Mouse (Mus musculus) limb, embryonic 15.5 days (tissue): ENCODE data around the gene Fnbp1. TPM values are rescaled to one million over a fixed set of nuclear protein-coding genes. Genes with fewer than 3 reads are reported as not detected.
"Not testable (repeated sequence)": the region's sequence is repeated elsewhere in the genome, so short reads cannot be mapped to it uniquely, and the experiment has no call there.

Experiments
- ATAC-seq: fragments of 200-750 bp; cut with Nextera tagmentation; 2 replicates; pipeline ENCODE4 v1.8.0; 2017; ENCODE audit warnings: low read depth, moderate TSS enrichment; ENCODE audit not compliant: insufficient number of reproducible peaks, low FRiP score, low TSS enrichment
- H3K27ac ChIP-seq: fragments of 300-500 bp; sonication (generic); 2 replicates; pipeline ENCODE4 v1.5.1; 2015; ENCODE audit warnings: moderate library complexity, mild to moderate bottlenecking, inconsistent platforms
- H3K27me3 ChIP-seq: fragments of 300-500 bp; sonication (generic); 2 replicates; pipeline ENCODE4 v1.6.1; 2015; ENCODE audit warnings: inconsistent platforms
- H3K36me3 ChIP-seq: fragments of 300-500 bp; sonication (generic); 2 replicates; pipeline ENCODE4 v1.6.1; 2015; ENCODE audit warnings: inconsistent platforms
- H3K4me1 ChIP-seq: fragments of 300-500 bp; sonication (generic); 2 replicates; pipeline ENCODE4 v1.6.1; 2015; ENCODE audit warnings: inconsistent platforms
- H3K4me2 ChIP-seq: fragments of 300-500 bp; sonication (generic); 2 replicates; pipeline ENCODE4 v1.6.1; 2015; ENCODE audit warnings: mild to moderate bottlenecking, inconsistent platforms
- H3K4me3 ChIP-seq: fragments of 300-500 bp; sonication (generic); 2 replicates; pipeline ENCODE4 v1.5.1; 2015; ENCODE audit warnings: mild to moderate bottlenecking, inconsistent platforms
- H3K9ac ChIP-seq: fragments of 300-500 bp; sonication (generic); 2 replicates; pipeline ENCODE4 v1.6.1; 2015; ENCODE audit warnings: inconsistent platforms
- H3K9me3 ChIP-seq: fragments of 300-500 bp; sonication (generic); 2 replicates; pipeline ENCODE4 v1.6.1; 2016; ENCODE audit warnings: inconsistent platforms
- WGBS: fragments of 180-500 bp; shearing (Covaris S2); methylation state at CpG from one replicate; pipeline ENCODE4 v1.1.7; 2015; 5-methylcytosine and 5-hydroxymethylcytosine counted together
- polyA plus RNA-seq: library from polyadenylated mRNA; unstranded; fragments of >200 nt; fragmentation: Nextera tagmentation; extraction: Ambion mirVana; gene quantifications from 2 replicates; pipeline ENCODE4 v1.2.1, GENCODE M21; 2015

The Fnbp1 gene
- 27.1 and 27.5 TPM in 2 replicates for polyA plus RNA-seq

DNA sequence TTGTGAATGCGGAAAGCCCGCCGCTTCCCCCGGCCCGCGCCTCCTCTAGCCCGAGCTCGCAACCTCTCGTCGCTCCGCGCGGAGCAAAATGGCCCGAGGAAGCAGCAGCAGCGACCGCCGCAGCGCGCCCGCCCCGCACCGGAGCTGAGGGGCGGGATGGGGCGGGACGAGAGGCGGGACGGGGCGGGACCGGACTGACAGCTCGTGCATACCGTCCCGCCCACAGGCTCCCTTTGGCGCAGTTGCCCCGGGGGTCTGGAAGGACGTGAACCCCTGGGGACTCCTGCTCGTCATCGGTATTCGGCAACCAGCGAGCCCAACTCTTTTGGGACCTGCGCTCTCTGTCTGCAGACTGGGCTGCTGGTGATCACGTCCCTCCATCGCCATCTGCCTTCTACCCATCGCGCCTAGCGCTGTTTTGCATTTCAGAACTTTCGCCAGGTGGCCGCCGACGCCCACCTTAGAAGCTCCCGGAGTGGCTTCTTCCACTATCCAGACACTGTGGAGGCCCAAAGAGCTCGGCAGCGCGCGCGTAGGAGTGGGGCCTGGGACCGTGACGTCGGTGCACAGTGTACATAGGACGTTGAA lies at the start of gene Fnbp1:
Gene Fnbp1, minus strand, starts transcription at position 142 of the 588 bp plus-strand sequence.
- WGBS = under 1% methylated on average over 56 of the region's 59 CpGs
- H3K4me2 ChIP-seq = peak within 1 kb of the TSS; percentile 75
- H3K36me3 ChIP-seq = peaks cover 9% of the 10 kb centered on the region
- peak; percentile 87 for ATAC-seq
- no peaks in the 10 kb centered on the region for H3K9me3 ChIP-seq
- peak within 1 kb of the TSS; percentile 94 for H3K9ac ChIP-seq
- peak within 1 kb of the TSS; percentile 94 for H3K4me3 ChIP-seq
- H3K27me3 ChIP-seq = no peaks in the 10 kb centered on the region
- H3K27ac ChIP-seq = peak within 1 kb of the TSS; percentile 91
- H3K4me1 ChIP-seq = peaks cover 31% of the 10 kb centered on the region

- 80% methylated on average over 3 of the region's 3 CpGs for WGBS
- Histone ChIP-seq H3K9ac (no peak overlapping the region), H3K4me3 (no peak overlapping the region), H3K4me2 (no peak overlapping the region), H3K36me3 (peaks cover 92% of the 10 kb centered on the region), H3K9me3 (no peaks in the 10 kb centered on the region), H3K4me1 (no peaks in the 10 kb centered on the region), H3K27ac (no peak overlapping the region), H3K27me3 (no peaks in the 10 kb centered on the region)
- ATAC-seq = no peak
Observed at GRCm38 (mm10) chr2:31189654-31190053, 47.8 kb upstream of the Fnbp1 start.

GRCm38 (mm10) chr2:31188691-31189090 lies 46.9 kb upstream of the Fnbp1 start:
- 97% methylated on average over 1 of the region's 1 CpGs for WGBS
- H3K9me3 ChIP-seq = no peaks in the 10 kb centered on the region

DNA sequence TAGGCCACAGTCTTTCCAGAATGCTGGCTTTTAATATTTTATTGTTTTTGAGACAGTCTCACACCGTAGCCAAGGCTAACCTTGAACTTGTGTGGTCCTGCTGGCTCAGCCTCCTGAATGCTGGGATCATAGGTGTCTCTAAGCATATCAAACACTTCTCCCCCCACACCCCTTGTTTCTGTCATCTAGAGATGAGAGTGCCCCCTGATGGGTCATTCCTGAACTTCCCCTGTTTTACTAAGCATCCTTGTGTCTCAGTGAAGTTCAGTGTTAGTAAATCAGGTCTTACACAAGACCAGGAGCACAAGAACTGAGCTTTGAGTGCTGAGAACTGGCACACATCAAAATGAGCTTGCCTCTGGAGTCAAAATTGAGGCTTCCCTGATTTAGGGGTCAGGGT lies 42.0 kb upstream of the Fnbp1 start:
- no peaks in the 10 kb centered on the region for H3K9me3 ChIP-seq
- H3K27ac ChIP-seq = no peak overlapping the region
- H3K4me1 ChIP-seq = no peaks in the 10 kb centered on the region
- H3K4me2 ChIP-seq = no peak overlapping the region
- no peak overlapping the region for H3K9ac ChIP-seq
- no peaks in the 10 kb centered on the region for H3K27me3 ChIP-seq
- ATAC-seq = no peak
- H3K36me3 ChIP-seq = peaks cover 89% of the 10 kb centered on the region
- 100% methylated on average over 1 of the region's 1 CpGs for whole genome bisulfite sequencing
- no peak overlapping the region for H3K4me3 ChIP-seq

More at GRCm38 (mm10) chr2:31188691-31189090, 46.9 kb upstream of the Fnbp1 start:
- H3K27ac ChIP-seq = no peak overlapping the region
- H3K9ac ChIP-seq = no peak overlapping the region
- H3K4me3 ChIP-seq = no peak overlapping the region
- no peaks in the 10 kb centered on the region for H3K27me3 ChIP-seq
- peaks cover 94% of the 10 kb centered on the region for H3K36me3 ChIP-seq
- no peak overlapping the region for H3K4me2 ChIP-seq
- no peaks in the 10 kb centered on the region for H3K4me1 ChIP-seq
- ATAC-seq = no peak

DNA sequence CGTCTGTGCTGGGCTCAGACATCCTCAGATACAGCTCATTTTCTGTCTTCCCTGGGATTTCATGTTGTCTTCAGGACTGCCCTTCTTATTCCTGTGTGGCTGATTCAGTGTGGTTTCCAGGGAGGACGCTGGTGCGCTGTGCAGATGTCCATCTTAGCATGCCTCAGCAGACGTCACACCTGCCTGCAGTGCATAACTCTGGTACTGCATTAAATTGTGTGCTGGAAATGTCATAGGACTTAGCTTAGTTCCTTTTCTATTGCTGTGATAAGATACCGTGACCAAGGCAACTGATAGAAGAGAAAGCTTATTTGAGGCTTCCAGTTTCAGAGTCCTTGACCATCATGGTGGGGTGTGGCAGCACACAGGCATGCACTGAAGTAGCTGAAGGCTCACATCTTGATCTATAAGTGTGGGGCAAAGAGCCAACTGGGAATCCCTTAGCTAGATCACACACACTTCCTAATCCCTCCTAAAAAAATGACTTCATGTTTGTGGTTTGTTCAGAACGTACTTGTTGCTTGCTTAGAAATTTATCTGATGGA lies 41.0 kb upstream of the Fnbp1 start:
- whole genome bisulfite sequencing = 86% methylated on average over 6 of the region's 6 CpGs
- peaks cover 88% of the 10 kb centered on the region for H3K36me3 ChIP-seq
- no peak overlapping the region for H3K4me3 ChIP-seq
- H3K9ac ChIP-seq = no peak overlapping the region
- no peak for ATAC-seq
- H3K27me3 ChIP-seq = no peaks in the 10 kb centered on the region
- H3K27ac ChIP-seq = no peak overlapping the region
- H3K9me3 ChIP-seq = no peaks in the 10 kb centered on the region
- no peaks in the 10 kb centered on the region for H3K4me1 ChIP-seq
- H3K4me2 ChIP-seq = no peak overlapping the region

DNA sequence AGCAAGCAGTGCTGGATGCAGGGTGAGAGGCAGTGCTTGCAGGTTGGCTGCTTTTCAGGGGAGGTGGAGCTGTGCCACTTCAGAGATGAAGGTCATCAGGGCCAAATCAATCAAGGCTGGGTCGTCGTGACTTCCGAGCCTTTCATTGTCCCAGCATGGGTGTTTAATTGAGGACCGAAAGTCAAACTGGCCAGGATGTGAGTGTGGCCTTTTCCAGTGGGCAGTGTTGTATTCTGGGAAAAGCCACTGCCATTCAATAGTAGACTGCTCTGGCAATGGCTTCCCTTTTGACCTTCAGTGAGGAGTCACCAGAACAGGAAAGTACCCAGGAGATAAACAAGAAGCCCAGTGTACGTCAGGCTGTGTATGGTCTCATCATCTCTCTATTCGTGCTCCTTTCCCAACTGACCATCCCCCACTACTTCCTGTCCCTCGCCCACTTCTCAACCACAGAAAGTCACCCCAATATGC lies 38.3 kb upstream of the Fnbp1 start:
- Histone ChIP-seq H3K27me3 (no peaks in the 10 kb centered on the region), H3K9me3 (no peaks in the 10 kb centered on the region), H3K4me3 (no peak overlapping the region), H3K36me3 (peaks cover 89% of the 10 kb centered on the region), H3K27ac (no peak overlapping the region), H3K9ac (no peak overlapping the region), H3K4me2 (no peak overlapping the region), H3K4me1 (no peaks in the 10 kb centered on the region)
- WGBS = 68% methylated on average over 7 of the region's 7 CpGs
- ATAC-seq = no peak

DNA sequence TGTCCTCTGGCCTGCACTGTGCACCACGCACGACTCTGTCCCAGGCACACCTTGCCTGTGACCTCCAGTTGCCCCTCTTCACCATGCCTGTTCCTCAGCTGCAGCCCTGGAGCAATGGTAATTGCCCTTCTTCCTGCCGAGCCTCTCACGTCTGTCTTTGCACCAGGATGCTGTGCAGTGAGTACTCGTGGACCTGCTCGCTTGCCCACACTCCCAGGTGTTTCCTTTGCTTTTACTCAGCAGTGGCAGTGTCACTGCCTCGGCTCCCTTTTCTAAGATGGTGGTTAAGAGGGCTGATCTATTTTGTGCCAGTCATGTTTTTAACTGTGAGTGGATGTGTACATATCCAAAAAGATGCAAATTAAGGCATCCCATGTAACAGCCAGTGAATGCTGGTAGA lies 37.7 kb upstream of the Fnbp1 start:
- H3K27ac ChIP-seq = no peak overlapping the region
- no peaks in the 10 kb centered on the region for H3K27me3 ChIP-seq
- H3K4me3 ChIP-seq = no peak overlapping the region
- no peaks in the 10 kb centered on the region for H3K9me3 ChIP-seq
- no peak for ATAC-seq
- 68% methylated on average over 7 of the region's 7 CpGs for WGBS
- no peak overlapping the region for H3K9ac ChIP-seq
- H3K4me2 ChIP-seq = no peak overlapping the region
- H3K4me1 ChIP-seq = no peaks in the 10 kb centered on the region
- H3K36me3 ChIP-seq = peaks cover 88% of the 10 kb centered on the region

- not testable (repeated sequence) for H3K4me2 ChIP-seq, H3K9ac ChIP-seq, H3K27me3 ChIP-seq, H3K4me3 ChIP-seq, H3K27ac ChIP-seq, H3K4me1 ChIP-seq, H3K9me3 ChIP-seq, ATAC-seq
- H3K36me3 ChIP-seq = peaks cover 88% of the 10 kb centered on the region
- WGBS = 85% methylated on average over 6 of the region's 6 CpGs
Observed at GRCm38 (mm10) chr2:31178593-31178992, 36.8 kb upstream of the Fnbp1 start.

- no peaks in the 10 kb centered on the region for H3K27me3 ChIP-seq
- ATAC-seq = no peak
- WGBS = 86% methylated on average over 4 of the region's 4 CpGs
- H3K9ac ChIP-seq = no peak overlapping the region
- H3K4me1 ChIP-seq = no peaks in the 10 kb centered on the region
- no peak overlapping the region for H3K27ac ChIP-seq
- H3K36me3 ChIP-seq = peaks cover 99% of the 10 kb centered on the region
- H3K9me3 ChIP-seq = no peaks in the 10 kb centered on the region
- no peak overlapping the region for H3K4me3 ChIP-seq
- no peak overlapping the region for H3K4me2 ChIP-seq
Observed at GRCm38 (mm10) chr2:31173290-31173689, 31.5 kb upstream of the Fnbp1 start.

- no peaks in the 10 kb centered on the region for H3K9me3 ChIP-seq
- WGBS = 89% methylated on average over 5 of the region's 5 CpGs
- ATAC-seq = no peak
- no peak overlapping the region for H3K27ac ChIP-seq
- H3K4me3 ChIP-seq = no peak overlapping the region
- no peaks in the 10 kb centered on the region for H3K27me3 ChIP-seq
- H3K36me3 ChIP-seq = peaks cover 98% of the 10 kb centered on the region
- no peak overlapping the region for H3K4me2 ChIP-seq
- H3K9ac ChIP-seq = no peak overlapping the region
- H3K4me1 ChIP-seq = no peaks in the 10 kb centered on the region
Observed at GRCm38 (mm10) chr2:31172536-31172935, 30.7 kb upstream of the Fnbp1 start.

- no peak overlapping the region for H3K4me3 ChIP-seq
- H3K27me3 ChIP-seq = no peaks in the 10 kb centered on the region
- peak overlapping the region; percentile 65; the same call in 1 of the 2 replicates for H3K27ac ChIP-seq
- peaks cover 96% of the 10 kb centered on the region for H3K36me3 ChIP-seq
- no peak overlapping the region for H3K9ac ChIP-seq
- no peaks in the 10 kb centered on the region for H3K4me1 ChIP-seq
- H3K9me3 ChIP-seq = no peaks in the 10 kb centered on the region
- H3K4me2 ChIP-seq = no peak overlapping the region
- whole genome bisulfite sequencing = 81% methylated on average over 5 of the region's 5 CpGs
- ATAC-seq = no peak
Observed at GRCm38 (mm10) chr2:31172001-31172400, 30.2 kb upstream of the Fnbp1 start.

DNA sequence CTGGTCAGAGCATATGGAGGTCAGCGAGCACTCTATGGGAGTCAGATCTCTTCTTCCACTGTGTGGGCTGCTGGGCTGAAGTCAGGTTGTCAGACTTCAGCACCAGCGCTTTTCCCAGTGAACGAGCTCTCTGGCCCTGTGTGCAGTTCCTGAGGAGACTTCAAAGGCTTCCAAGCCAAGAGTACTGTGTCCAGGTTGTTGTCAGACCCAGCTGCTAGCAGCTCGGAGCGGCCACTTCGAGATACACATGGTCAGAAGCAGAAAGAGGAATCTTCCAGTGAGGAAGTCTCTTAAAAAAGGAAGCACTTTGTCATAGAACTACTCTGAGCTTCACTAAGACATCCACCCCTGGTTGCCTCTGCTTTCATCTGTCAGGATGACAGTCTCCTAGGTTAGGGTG lies 28.4 kb upstream of the Fnbp1 start:
- Histone ChIP-seq H3K27ac (no peak overlapping the region), H3K36me3 (peaks cover 84% of the 10 kb centered on the region), H3K4me1 (peaks cover 6% of the 10 kb centered on the region), H3K9ac (no peak overlapping the region), H3K4me3 (no peak overlapping the region), H3K27me3 (no peaks in the 10 kb centered on the region), H3K9me3 (no peaks in the 10 kb centered on the region), H3K4me2 (no peak overlapping the region)
- ATAC-seq = no peak
- 88% methylated on average over 6 of the region's 6 CpGs for WGBS
